ENCODE assay signal across 8 mouse cellular contexts in genomic region chr10:126900821-126901487, GRCm38 (mm10). TPM values are rescaled to one million over a fixed set of nuclear protein-coding genes. Genes with fewer than 3 reads are reported as not detected.
DNase-seq lines count a peak whose midpoint lies in the region; ATAC-seq and TF ChIP-seq lines count a peak whose summit lies in the region.

Atp23 (minus strand) TSS chr10:126901355.

- H3K36me3 ChIP-seq in E14TG2a.4 (ENCODE audit: insufficient read depth, low read length): peaks cover 11% of the 10 kb centered on the region; the same call in 1 of the 2 replicates
- H3K36me3 ChIP-seq in forebrain, embryonic 12.5 days (replicated peaks): 0 out of 2 replicates have a peak, but pooled peaks cover 8% of the 10 kb centered on the region
- H3K36me3 ChIP-seq in heart, postnatal 0 days (replicated peaks; ENCODE audit: control insufficient read depth, insufficient read depth, low read length): peaks cover 20% of the 10 kb centered on the region
- H3K36me3 ChIP-seq in liver, embryonic 14.5 days (replicated peaks; ENCODE audit: control insufficient read depth, insufficient read depth, low read depth): no peaks in the 10 kb centered on the region; the same call in none of the 2 replicates
- 0 out of 2 replicates have a peak, but pooled peaks cover under 1% of the 10 kb centered on the region for H3K36me3 ChIP-seq in stomach, embryonic 15.5 days

- WGBS in forebrain, embryonic 12.5 days: 0% methylated on average over 55 of the region's 56 CpGs
- WGBS in heart, postnatal 0 days: under 1% methylated on average over 50 of the region's 56 CpGs
- under 1% methylated on average over 54 of the region's 56 CpGs for WGBS in liver, embryonic 14.5 days (ENCODE audit: insufficient replicate concordance)
- under 1% methylated on average over 49 of the region's 56 CpGs for WGBS in stomach, embryonic 15.5 days

- no peak within 1 kb of the TSS for H3K27ac ChIP-seq in forebrain, embryonic 12.5 days
- H3K27ac ChIP-seq in heart, postnatal 0 days (ENCODE audit: low read depth): 0 out of 2 replicates have a peak within 1 kb of the TSS, but pooled peaks have one; percentile 32
- H3K27ac ChIP-seq in liver, embryonic 14.5 days: no peak within 1 kb of the TSS
- H3K27ac ChIP-seq in stomach, embryonic 15.5 days: peak within 1 kb of the TSS; percentile 70; the same call in 1 of the 2 replicates

- peak within 1 kb of the TSS; percentile 98 for H3K4me2 ChIP-seq in forebrain, embryonic 12.5 days
- H3K4me2 ChIP-seq in heart, postnatal 0 days (ENCODE audit: low read depth, low read length): peak within 1 kb of the TSS; percentile 90
- peak within 1 kb of the TSS; percentile 65 for H3K4me2 ChIP-seq in liver, embryonic 14.5 days (ENCODE audit: low read depth)
- peak within 1 kb of the TSS; percentile 98 for H3K4me2 ChIP-seq in stomach, embryonic 15.5 days

- H3K4me3 ChIP-seq in E14TG2a.4 (replicated peaks; ENCODE audit: low read length): peak within 1 kb of the TSS; percentile 92
- H3K4me3 ChIP-seq in forebrain, embryonic 12.5 days (replicated peaks): peak within 1 kb of the TSS; percentile 71
- peak within 1 kb of the TSS; percentile 61 for H3K4me3 ChIP-seq in heart, postnatal 0 days (ENCODE audit: low read depth, low read length)
- peak within 1 kb of the TSS; percentile 55 to 62 for H3K4me3 ChIP-seq in liver, embryonic 14.5 days (ENCODE audit: insufficient read depth in 1 of 2, low read depth in 2 of 2, low read length in 2 of 2)
- peak within 1 kb of the TSS; percentile 66 for H3K4me3 ChIP-seq in stomach, embryonic 15.5 days (replicated peaks)

- peak within 1 kb of the TSS; percentile 70 for H3K9ac ChIP-seq in forebrain, embryonic 12.5 days
- H3K9ac ChIP-seq in heart, postnatal 0 days (replicated peaks; ENCODE audit: low read depth, low read length): peak within 1 kb of the TSS; percentile 57
- H3K9ac ChIP-seq in liver, embryonic 14.5 days (replicated peaks): peak within 1 kb of the TSS; percentile 29
- H3K9ac ChIP-seq in stomach, embryonic 15.5 days: peak within 1 kb of the TSS; percentile 73

- ATAC-seq in forebrain, embryonic 12.5 days (ENCODE audit: low FRiP score): peak; percentile 90
- peak; percentile 85 for ATAC-seq in heart, postnatal 0 days (ENCODE audit: insufficient read depth, low read depth)
- ATAC-seq in liver, embryonic 14.5 days (ENCODE audit: insufficient read depth): peak; percentile 79
- peak; percentile 84 for ATAC-seq in stomach, embryonic 15.5 days (ENCODE audit: insufficient read depth, low FRiP score, low read depth)

- no peak for TF ChIP-seq EP300 in heart, postnatal 0 days (IDR thresholded peaks at IDR 0.05; ENCODE audit: low read depth)
- TF ChIP-seq EP300 in liver, embryonic 14.5 days (IDR thresholded peaks at IDR 0.05; ENCODE audit: low read depth): no peak

- peaks cover 35% of the 10 kb centered on the region for H3K4me1 ChIP-seq in E14TG2a.4 (replicated peaks; ENCODE audit: low read depth, low read length)
- peaks cover 15% of the 10 kb centered on the region for H3K4me1 ChIP-seq in forebrain, embryonic 12.5 days
- H3K4me1 ChIP-seq in heart, postnatal 0 days (ENCODE audit: control insufficient read depth, insufficient read depth): peaks cover 8% of the 10 kb centered on the region; the same call in 1 of the 2 replicates
- H3K4me1 ChIP-seq in liver, embryonic 14.5 days (replicated peaks; ENCODE audit: control insufficient read depth in 2 of 2, insufficient read depth in 2 of 2, low read length in 1 of 2): peaks cover 2 to 9% of the 10 kb centered on the region in 2 experiments
- peaks cover 8% of the 10 kb centered on the region; the same call in 1 of the 2 replicates for H3K4me1 ChIP-seq in stomach, embryonic 15.5 days

- peak; percentile 73 for DNase-seq in c-Kit-positive CD71-positive TER-119-positive erythroid progenitor cells, embryonic 14.5 days (ENCODE audit: low spot score)
- peak; percentile 76 for DNase-seq in heart, postnatal 0 days (ENCODE audit: low spot score)
- DNase-seq in kidney, postnatal 36 days: peak; percentile 92 to 98
- DNase-seq in liver, embryonic 14.5 days (ENCODE audit: low read depth in 3 of 3, low spot score in 3 of 3): peak; percentile 58 to 62 (median 60)
- DNase-seq in neural tube, embryonic 10.5 days (ENCODE audit: extremely low spot score, low spot score): peak; percentile 98

- no peaks in the 10 kb centered on the region for H3K27me3 ChIP-seq in E14TG2a.4 (ENCODE audit: insufficient read depth, low read length)
- no peaks in the 10 kb centered on the region for H3K27me3 ChIP-seq in forebrain, embryonic 12.5 days
- H3K27me3 ChIP-seq in heart, postnatal 0 days (ENCODE audit: control insufficient read depth, insufficient read depth, low read length): no peaks in the 10 kb centered on the region
- H3K27me3 ChIP-seq in liver, embryonic 14.5 days (ENCODE audit: control insufficient read depth, insufficient read depth, low read length): no peaks in the 10 kb centered on the region
- H3K27me3 ChIP-seq in stomach, embryonic 15.5 days (replicated peaks): no peaks in the 10 kb centered on the region

- no peaks in the 10 kb centered on the region for H3K9me3 ChIP-seq in E14TG2a.4 (ENCODE audit: low read length)
- H3K9me3 ChIP-seq in forebrain, embryonic 12.5 days: no peaks in the 10 kb centered on the region
- H3K9me3 ChIP-seq in heart, postnatal 0 days (replicated peaks; ENCODE audit: control insufficient read depth, low read length): no peaks in the 10 kb centered on the region
- H3K9me3 ChIP-seq in liver, embryonic 14.5 days (ENCODE audit: control insufficient read depth, low read length): no peaks in the 10 kb centered on the region
- no peaks in the 10 kb centered on the region for H3K9me3 ChIP-seq in stomach, embryonic 15.5 days

- no peak for TF ChIP-seq CTCF in E14TG2a.4 (conservative IDR thresholded peaks at IDR 0.05; ENCODE audit: low read length)
- TF ChIP-seq CTCF in heart, postnatal 0 days (IDR thresholded peaks at IDR 0.05; ENCODE audit: low read depth): no peak
- no peak for TF ChIP-seq CTCF in liver, embryonic 14.5 days (IDR thresholded peaks at IDR 0.05; ENCODE audit: low read depth)

RNA-seq across cellular contexts. Expression of gene Atp23, which starts in this region (rescaled TPM):
- 14.2 and 14.5 TPM in 2 replicates for polyA plus RNA-seq in forebrain, embryonic 12.5 days (2016; fragmentation: Nextera tagmentation; extraction: Ambion mirVana)
- total RNA-seq in heart, postnatal 0 days (2014; rRNA removed; ENCODE audit: low replicate concordance): 0.46 and 10.2 TPM in 2 replicates
- 7.8 and 8.5 TPM in 2 replicates for polyA plus RNA-seq in heart, postnatal 0 days (2015; fragmentation: Nextera tagmentation; extraction: Ambion mirVana)
- 3.7 and 4.1 TPM in 2 replicates for polyA plus RNA-seq in liver, embryonic 14.5 days (2012; rRNA removed)
- 7.6 and 7.9 TPM in 2 replicates for polyA plus RNA-seq in liver, embryonic 14.5 days (2014; fragmentation: Nextera tagmentation; extraction: Ambion mirVana)
- 17.9 and 18.2 TPM in 2 replicates for polyA plus RNA-seq in stomach, embryonic 15.5 days (2015; fragmentation: Nextera tagmentation; extraction: Ambion mirVana)

Comparison
In these comparisons a context has a peak if more than half of its experiments do, and no peak if none do; other contexts are left out.
1. H3K27ac ChIP-seq: peak in heart, postnatal 0 days (single experiment) and stomach, embryonic 15.5 days (single experiment); none in forebrain, embryonic 12.5 days (single experiment) and liver, embryonic 14.5 days (single experiment).
2. Peak in every context shown above with its lines, with median percentiles within 50 percentile points of each other: H3K4me3 ChIP-seq, DNase-seq, ATAC-seq, H3K4me2 ChIP-seq and H3K9ac ChIP-seq.